Mouse (Mus musculus): ENCODE data around the gene Ugt2b1. TPM values are rescaled to one million over a fixed set of nuclear protein-coding genes. Genes with fewer than 3 reads are reported as not detected.
A peak's percentile ranks its signal among the peaks of the same experiment; 100 is the strongest.

Gene Ugt2b1
- polyA plus RNA-seq, 1 experiment: not detected

DNA sequence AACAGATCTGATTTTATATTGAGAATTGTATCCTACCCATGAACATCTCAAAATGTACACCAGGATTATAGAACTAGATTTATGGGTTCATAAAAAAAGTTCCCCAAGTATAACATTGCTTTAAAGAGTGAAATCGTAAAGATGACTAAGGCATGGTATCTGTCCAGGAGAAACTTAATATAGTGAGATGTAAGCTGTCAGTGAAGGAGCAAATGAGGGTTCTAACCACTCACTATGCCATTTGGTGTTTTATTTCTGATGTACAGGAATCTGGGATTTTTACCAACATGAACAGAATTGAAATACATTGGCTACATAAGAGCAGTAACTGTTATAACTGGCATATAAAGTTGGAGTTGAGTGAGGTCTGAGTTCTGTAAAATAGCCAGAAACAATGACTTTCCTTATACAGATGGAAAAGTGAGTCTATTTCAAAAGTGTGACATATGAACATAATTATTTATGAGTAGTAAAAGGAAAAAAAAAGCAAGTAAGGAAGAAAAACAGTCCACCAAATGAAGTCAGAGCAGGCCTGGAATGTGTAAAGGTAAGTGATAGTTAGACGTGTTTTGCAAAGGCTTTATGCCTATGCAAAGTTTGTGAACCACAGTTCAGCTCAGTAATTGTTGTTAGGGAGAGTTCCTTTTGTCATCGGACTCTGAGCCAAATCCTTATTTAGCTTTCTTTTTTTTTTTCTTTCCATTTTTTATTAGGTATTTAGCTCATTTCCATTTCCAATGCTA lies 14.8 kb downstream of the Ugt2b1 start:
- Histone ChIP-seq H3K36me3 (ENCODE audit: control insufficient read depth, insufficient read depth, low read length) (no peaks in the 10 kb centered on the region), H3K4me1 (ENCODE audit: control insufficient read depth, insufficient read depth, low read length) (no peaks in the 10 kb centered on the region), H3K27me3 (replicated peaks; ENCODE audit: control insufficient read depth, insufficient read depth, low read length) (no peaks in the 10 kb centered on the region), H3K27ac (ENCODE audit: insufficient read depth, low read depth, low read length) (no peak overlapping the region), H3K4me3 (ENCODE audit: insufficient read depth, low read depth, low read length) (no peak overlapping the region)
- TF ChIP-seq CTCF (conservative IDR thresholded peaks at IDR 0.05; ENCODE audit: insufficient read depth, insufficient read length, low read depth, low read length): no peak
- TF ChIP-seq POLR2A (IDR thresholded peaks at IDR 0.05; ENCODE audit: low read depth, low read length): no peak
- 66% methylated on average over 3 of the region's 3 CpGs for WGBS
- no peak for DNase-seq

DNA sequence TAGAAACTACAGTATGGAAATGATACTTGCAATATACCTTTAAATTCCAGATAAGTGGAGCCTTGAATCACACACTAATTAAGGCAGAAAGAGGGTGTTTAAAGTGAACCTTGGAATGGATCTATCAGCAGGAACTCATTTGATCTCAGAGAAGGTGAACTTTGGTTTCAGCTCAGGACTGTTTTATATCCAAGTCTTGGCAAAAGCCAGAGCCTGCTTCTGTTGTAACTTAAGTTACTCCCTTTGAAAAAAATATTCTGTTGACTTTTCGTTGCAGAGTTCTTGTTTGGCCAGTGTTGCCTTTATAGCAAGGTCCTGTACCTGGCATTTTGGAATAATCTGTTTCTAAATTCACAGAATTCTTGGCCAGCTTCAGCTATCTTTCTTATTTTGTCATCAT lies 15.6 kb downstream of the Ugt2b1 start:
- Histone ChIP-seq H3K4me3 (ENCODE audit: insufficient read depth, low read depth, low read length) (no peak overlapping the region), H3K36me3 (ENCODE audit: control insufficient read depth, insufficient read depth, low read length) (no peaks in the 10 kb centered on the region), H3K27ac (ENCODE audit: insufficient read depth, low read depth, low read length) (no peak overlapping the region), H3K4me1 (ENCODE audit: control insufficient read depth, insufficient read depth, low read length) (no peaks in the 10 kb centered on the region), H3K27me3 (replicated peaks; ENCODE audit: control insufficient read depth, insufficient read depth, low read length) (no peaks in the 10 kb centered on the region)
- DNase-seq: peak; percentile 65
- WGBS: 31% methylated on average over 1 of the region's 1 CpGs
- TF ChIP-seq POLR2A (IDR thresholded peaks at IDR 0.05; ENCODE audit: low read depth, low read length): no peak
- TF ChIP-seq CTCF (conservative IDR thresholded peaks at IDR 0.05; ENCODE audit: insufficient read depth, insufficient read length, low read depth, low read length): no peak

DNA sequence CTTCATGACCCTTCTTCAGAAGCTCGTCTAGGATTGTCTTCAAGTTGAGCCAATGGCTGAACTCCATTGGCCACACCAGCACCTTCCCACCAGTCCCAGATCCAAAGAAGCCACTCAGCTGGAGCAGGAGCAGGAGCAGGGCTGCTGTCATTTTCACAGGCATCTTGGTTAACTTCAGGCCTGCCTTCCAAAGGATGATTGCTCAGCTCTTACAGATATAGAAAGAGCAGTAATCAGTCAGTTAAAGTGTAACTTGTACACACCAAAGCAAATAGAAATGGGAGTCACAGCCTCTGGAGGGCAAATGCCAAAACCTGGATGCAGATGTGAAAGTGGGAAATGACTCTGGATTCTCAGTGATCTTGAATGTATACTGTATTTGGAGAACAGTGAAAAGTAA lies 19.6 kb downstream of the Ugt2b1 start, which contains the start of gene Ugt2b34:
Gene Ugt2b34 (minus strand): TSS at position 180 of the 400 bp plus-strand sequence.
- H3K36me3 ChIP-seq (ENCODE audit: control insufficient read depth, insufficient read depth, low read length): no peaks in the 10 kb centered on the region
- no peak for TF ChIP-seq CTCF (conservative IDR thresholded peaks at IDR 0.05; ENCODE audit: insufficient read depth, insufficient read length, low read depth, low read length)
- peak within 1 kb of the TSS; percentile 32; the same call in 1 of the 2 replicates for H3K4me3 ChIP-seq (ENCODE audit: insufficient read depth, low read depth, low read length)
- no peaks in the 10 kb centered on the region for H3K27me3 ChIP-seq (replicated peaks; ENCODE audit: control insufficient read depth, insufficient read depth, low read length)
- H3K27ac ChIP-seq (ENCODE audit: insufficient read depth, low read depth, low read length): peak within 1 kb of the TSS; percentile 6; the same call in 1 of the 2 replicates
- no peaks in the 10 kb centered on the region for H3K4me1 ChIP-seq (ENCODE audit: control insufficient read depth, insufficient read depth, low read length)
- peak; percentile 46 for DNase-seq
- 55% methylated on average over 1 of the region's 1 CpGs for WGBS

DNA sequence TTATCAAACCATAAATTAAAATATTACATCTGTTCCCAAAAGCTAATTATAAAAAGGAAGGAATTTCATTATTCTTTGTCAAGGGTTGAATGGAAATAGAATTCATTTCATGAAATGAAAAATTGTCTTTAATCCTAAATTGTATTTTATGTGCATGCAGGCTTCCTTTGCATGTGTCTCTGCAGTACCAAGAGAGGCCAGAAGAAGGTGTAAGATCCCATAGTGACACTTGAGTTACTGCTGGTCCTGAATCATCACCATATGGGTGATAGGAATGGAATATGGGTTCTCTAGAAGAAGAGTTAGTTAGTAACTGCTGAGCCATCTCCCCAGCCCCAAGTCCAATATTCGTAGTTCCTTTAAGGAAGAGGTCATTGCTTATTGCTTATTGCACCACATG lies 36.4 kb downstream of the Ugt2b1 start:
- Histone ChIP-seq H3K36me3 (ENCODE audit: control insufficient read depth, insufficient read depth, low read length) (no peaks in the 10 kb centered on the region), H3K4me3 (ENCODE audit: insufficient read depth, low read depth, low read length) (no peak overlapping the region), H3K27me3 (replicated peaks; ENCODE audit: control insufficient read depth, insufficient read depth, low read length) (no peaks in the 10 kb centered on the region), H3K4me1 (ENCODE audit: control insufficient read depth, insufficient read depth, low read length) (no peaks in the 10 kb centered on the region), H3K27ac (ENCODE audit: insufficient read depth, low read depth, low read length) (no peak overlapping the region)
- DNase-seq: no peak
- 83% methylated on average over 1 of the region's 1 CpGs for WGBS
- TF ChIP-seq CTCF (conservative IDR thresholded peaks at IDR 0.05; ENCODE audit: insufficient read depth, insufficient read length, low read depth, low read length) (no peak), POLR2A (IDR thresholded peaks at IDR 0.05; ENCODE audit: low read depth, low read length) (no peak)

DNA sequence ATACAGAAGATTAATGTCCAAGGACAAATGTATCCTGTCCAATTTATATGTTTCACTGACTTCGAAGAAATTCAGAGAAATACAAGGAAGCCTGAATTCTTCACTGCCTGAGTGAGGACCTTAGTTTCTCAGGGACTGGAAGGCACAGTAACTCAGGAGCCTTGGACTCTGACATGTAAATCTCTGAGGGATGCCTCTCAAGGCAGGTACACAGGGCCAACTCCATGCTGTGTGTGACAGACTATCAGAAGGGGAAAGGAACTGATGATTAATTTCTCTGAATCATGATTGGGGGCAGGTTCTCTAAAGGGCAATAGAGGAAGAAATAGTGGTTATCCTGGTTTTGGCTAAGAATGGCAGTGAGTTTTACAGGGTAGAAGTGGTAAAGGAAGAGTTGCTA lies 37.9 kb downstream of the Ugt2b1 start:
- no peak for TF ChIP-seq POLR2A (IDR thresholded peaks at IDR 0.05; ENCODE audit: low read depth, low read length)
- no peak for TF ChIP-seq CTCF (conservative IDR thresholded peaks at IDR 0.05; ENCODE audit: insufficient read depth, insufficient read length, low read depth, low read length)
- Histone ChIP-seq H3K36me3 (ENCODE audit: control insufficient read depth, insufficient read depth, low read length) (no peaks in the 10 kb centered on the region), H3K4me1 (ENCODE audit: control insufficient read depth, insufficient read depth, low read length) (no peaks in the 10 kb centered on the region), H3K27ac (ENCODE audit: insufficient read depth, low read depth, low read length) (no peak overlapping the region), H3K27me3 (replicated peaks; ENCODE audit: control insufficient read depth, insufficient read depth, low read length) (no peaks in the 10 kb centered on the region), H3K4me3 (ENCODE audit: insufficient read depth, low read depth, low read length) (no peak overlapping the region)
- no peak for DNase-seq
- 37% methylated on average over 1 of the region's 1 CpGs for WGBS

DNA sequence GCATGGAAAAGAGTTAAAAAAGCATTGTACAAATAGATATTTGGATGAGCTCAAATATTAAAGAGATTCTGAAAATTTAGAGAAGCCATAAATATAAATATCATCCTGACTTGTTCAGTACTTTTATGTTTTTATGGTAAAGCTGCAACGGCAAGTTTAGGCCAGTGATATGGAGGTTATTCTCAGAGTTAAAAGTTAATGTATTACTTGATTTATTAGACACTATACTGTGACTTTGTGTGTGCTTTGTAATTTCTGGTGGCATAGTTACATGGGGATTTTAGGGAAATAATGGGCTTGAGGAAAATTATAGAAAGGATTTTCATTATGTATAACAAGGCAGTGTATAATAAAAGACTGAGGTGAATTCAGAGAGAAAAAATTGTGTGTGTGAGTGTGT lies 39.2 kb downstream of the Ugt2b1 start:
- DNase-seq: no peak
- WGBS: 56% methylated on average over 1 of the region's 1 CpGs
- TF ChIP-seq CTCF (conservative IDR thresholded peaks at IDR 0.05; ENCODE audit: insufficient read depth, insufficient read length, low read depth, low read length) (no peak), POLR2A (IDR thresholded peaks at IDR 0.05; ENCODE audit: low read depth, low read length) (no peak)
- no peak overlapping the region for H3K27ac ChIP-seq (ENCODE audit: insufficient read depth, low read depth, low read length)
- no peaks in the 10 kb centered on the region for H3K27me3 ChIP-seq (replicated peaks; ENCODE audit: control insufficient read depth, insufficient read depth, low read length)
- no peaks in the 10 kb centered on the region for H3K36me3 ChIP-seq (ENCODE audit: control insufficient read depth, insufficient read depth, low read length)
- no peak overlapping the region for H3K4me3 ChIP-seq (ENCODE audit: insufficient read depth, low read depth, low read length)
- no peaks in the 10 kb centered on the region for H3K4me1 ChIP-seq (ENCODE audit: control insufficient read depth, insufficient read depth, low read length)

DNA sequence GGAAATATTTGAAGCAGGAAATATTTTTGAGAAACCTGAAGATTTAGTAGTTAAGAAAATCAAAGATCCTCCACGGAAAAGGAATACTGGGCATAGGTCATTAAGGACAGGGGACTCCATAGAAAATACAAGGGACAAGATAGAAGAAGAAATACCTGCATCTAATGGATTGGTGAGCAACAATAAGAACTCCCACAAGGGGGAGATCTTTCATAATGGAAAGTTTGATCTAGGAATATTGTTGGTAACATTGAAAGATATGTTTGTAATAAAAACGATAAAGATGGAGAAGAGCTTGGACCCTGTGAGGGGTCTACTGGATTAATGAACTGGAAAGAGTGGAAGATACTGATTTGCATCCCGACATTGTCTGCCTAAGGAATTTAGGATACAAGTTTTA lies 39.7 kb downstream of the Ugt2b1 start:
- TF ChIP-seq POLR2A (IDR thresholded peaks at IDR 0.05; ENCODE audit: low read depth, low read length) (no peak), CTCF (conservative IDR thresholded peaks at IDR 0.05; ENCODE audit: insufficient read depth, insufficient read length, low read depth, low read length) (no peak)
- Histone ChIP-seq H3K4me3 (ENCODE audit: insufficient read depth, low read depth, low read length) (no peak overlapping the region), H3K36me3 (ENCODE audit: control insufficient read depth, insufficient read depth, low read length) (no peaks in the 10 kb centered on the region), H3K4me1 (ENCODE audit: control insufficient read depth, insufficient read depth, low read length) (no peaks in the 10 kb centered on the region), H3K27ac (ENCODE audit: insufficient read depth, low read depth, low read length) (no peak overlapping the region), H3K27me3 (replicated peaks; ENCODE audit: control insufficient read depth, insufficient read depth, low read length) (no peaks in the 10 kb centered on the region)
- peak; percentile 38 for DNase-seq
- WGBS: 22% methylated on average over 3 of the region's 3 CpGs
